Mouse (Mus musculus): ENCODE measurements at regions not wholly inside any gene's neighbourhood (a gene's known extent, or its start where the extent isn't known, plus 50 kb on each side); places are given as distances from the start of the nearest gene placed in this dataset.
A peak's percentile ranks its signal among the peaks of the same experiment; 100 is the strongest.

DNA sequence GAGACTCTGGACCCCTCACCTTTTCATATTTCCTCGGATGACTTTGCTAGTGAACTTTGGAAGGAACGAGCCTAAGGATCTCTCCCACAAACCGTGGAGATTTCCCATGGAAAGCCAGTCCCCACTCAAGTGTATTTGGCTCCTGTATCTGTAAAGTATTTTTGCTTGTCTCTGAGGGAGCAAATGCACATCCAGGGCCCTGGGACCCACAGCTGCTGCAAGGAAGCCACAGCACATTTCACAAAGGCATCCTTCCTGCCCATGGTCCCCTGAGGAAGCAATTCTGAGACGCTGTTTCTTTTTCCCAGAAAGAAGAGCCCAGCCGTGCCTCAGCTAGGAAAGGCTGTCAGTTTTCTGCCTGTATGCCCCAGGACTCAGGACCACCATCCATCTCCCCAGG lies 71.7 kb upstream of the S1pr3 start:
- no peak for DNase-seq (ENCODE audit: low read depth, low spot score)

DNA sequence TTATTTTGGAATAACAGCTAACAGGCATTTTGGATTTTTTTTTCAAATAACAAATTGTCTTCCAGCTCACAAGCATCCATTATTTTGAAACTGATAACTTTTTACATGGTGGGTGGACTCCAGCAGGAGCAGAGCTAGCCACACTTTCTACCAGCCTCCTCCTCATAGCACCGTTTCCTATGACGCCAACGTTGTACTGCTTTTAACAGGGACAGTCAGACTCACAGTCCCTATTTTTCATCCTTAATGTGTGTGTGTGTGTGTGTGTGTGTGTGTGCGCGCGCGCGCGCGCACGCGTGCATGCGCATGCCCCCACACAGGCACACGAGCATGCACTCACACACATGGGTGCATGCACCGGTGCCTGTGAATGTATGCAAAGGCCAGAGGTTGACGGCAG lies 70.5 kb upstream of the S1pr3 start:
- no peak for DNase-seq (ENCODE audit: low read depth, low spot score)

DNA sequence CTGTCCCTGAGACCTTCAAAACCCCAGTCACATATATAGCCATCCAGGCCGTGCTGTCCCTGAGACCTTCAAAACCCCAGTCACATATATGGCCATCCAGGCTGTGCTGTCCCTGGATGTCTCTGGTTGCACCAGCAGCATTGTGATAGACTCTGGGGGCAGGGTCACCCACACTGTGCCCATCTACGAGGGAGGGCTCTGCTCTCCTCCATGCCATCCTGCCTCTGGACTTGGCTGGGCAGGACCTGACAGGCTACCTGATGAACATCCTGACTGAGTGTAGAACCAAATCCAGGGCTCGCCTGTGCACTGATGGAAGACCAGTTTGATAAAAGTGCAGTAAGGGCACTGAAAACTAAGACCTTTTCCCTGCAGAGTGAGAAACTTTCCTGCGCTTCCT lies 63.1 kb upstream of the S1pr3 start:
- no peak for DNase-seq (ENCODE audit: low read depth, low spot score)

DNA sequence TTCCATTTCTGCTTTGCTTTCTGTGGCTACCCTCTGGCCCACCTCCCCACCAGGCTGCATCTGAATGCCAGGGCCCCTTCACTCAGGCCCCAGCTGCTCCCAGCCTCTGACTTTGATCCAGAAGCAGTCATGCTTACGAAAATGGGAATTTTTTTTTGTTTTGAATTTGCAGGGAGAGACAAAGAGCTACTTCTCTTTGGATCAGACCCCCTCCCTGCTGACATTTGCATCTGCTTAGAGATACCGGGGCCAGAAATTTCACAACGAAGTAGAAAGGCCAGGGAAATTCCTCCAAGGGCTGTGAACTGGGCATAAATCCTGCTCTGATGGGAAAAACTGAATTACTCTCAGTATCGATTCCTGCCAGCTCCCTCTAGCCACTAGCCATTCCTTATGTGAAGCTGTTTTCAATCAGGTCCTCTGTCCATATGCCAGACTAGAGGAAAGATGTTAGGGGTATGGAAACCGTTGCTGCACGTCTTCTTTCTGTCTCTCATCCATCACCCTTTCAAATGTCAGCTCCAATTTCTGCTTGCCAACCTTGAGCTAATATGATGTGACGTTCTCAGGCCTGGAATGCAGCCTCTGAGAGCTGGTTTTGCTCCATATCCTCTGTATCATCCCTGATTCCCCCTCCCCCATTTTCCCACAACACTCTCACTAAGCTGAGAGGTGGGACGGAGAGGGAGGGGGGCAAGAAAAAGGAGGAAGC lies 62.4 kb upstream of the S1pr3 start:
- peak; percentile 37 for DNase-seq (ENCODE audit: low read depth, low spot score)

DNA sequence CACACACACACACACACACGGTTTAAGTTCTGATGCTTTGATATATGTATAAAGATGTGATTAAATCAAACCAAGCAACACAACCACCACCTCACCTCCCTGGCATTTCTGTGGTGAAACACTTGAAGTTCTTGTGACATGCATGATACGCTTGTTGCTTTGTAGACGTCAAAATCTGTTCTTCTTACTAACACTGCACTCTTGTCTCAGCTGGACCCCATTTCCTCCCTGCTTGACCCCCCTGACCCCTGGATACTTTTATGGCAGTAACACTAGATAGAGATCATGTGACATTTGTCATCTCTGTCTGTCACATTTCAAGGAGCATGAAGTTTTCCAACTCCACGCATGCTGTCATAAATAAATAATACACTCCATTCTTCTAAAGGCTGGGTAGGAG lies 59.7 kb upstream of the S1pr3 start:
- no peak for DNase-seq (ENCODE audit: low read depth, low spot score)

DNA sequence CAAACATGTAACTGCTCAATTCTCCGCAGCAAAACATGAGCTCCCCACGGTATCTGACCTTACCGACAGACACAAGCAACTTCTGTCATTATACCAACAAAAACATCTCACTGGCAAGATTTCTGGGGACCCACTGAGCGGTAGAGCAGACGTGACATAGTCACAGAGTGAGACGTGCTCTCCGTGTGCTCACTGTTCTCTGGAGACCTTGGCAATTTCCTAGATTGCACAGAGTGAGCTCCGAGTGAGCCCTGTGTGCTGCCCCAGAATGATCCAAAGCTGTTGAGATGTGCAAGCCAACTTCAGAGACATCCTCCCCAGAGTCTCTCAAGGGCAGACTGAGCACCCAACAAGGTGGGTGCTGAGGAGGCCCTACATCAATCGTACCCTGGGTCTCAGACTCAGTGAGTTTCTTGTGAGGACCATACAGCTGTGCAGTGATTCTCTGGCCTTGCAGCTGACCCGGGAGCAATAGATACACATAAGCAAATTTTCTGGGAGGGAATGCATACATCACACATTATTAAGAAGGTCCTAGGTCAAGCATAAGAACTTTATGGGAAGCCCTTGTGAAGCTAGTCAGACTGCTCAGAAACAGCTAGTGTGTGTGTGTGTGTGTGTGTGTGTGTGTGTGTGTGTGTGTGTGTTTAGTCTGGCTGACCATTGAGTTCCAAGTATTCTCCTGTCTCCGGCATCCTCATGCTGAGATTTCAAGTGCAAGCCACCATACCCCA lies 58.5 kb upstream of the S1pr3 start:
- no peak for DNase-seq (ENCODE audit: low read depth, low spot score)

DNA sequence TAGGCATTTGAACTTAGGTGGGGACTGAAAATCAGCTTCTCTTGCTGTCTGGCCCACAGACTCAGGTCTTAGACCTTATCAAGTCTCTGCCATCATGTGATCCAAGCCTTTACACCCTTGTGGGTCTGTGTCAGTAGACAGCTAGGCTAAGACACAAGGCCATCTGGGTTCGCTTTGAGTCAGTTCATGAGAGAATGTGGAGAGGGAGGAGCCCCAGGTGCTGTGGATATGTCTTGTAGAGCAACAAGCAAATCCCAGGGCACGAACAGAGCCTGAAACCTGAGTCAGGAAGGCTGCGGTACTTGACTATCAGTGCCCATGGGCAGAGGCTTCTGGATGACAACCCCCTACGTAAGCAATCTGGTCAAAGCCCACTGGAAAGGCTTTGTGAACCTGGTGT lies 55.6 kb upstream of the S1pr3 start:
- no peak for DNase-seq (ENCODE audit: low read depth, low spot score)

DNA sequence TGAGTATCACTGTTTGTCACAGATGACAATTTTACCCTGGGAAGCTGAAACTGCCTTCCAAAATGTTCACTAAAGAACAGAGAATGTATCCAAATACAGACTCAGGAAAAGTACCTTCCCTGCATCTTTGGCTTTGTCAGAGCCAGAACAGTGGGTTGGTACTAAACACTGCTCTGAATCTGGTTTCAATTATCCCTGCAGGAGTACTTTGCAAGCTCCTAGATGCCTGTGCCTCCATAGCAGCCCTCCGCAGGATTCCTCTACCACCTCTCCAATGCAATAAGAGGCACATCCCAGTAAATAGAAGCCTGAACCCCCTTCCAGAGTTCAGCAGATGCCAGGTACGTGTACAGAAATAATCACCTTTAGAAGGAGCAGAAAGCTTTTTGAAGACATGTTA lies 52.9 kb upstream of the S1pr3 start:
- DNase-seq (ENCODE audit: low read depth, low spot score), result no peak
